Mouse (Mus musculus) c-Kit-negative CD71-positive TER-119-positive erythroid progenitor cells, embryonic 14.5 days (primary cell): ENCODE measurements around the gene Gm49333.

Source experiments
- DNase-seq: peaks from one replicate; pipeline ENCODE4 v3.0.0-alpha.2; 2013; ENCODE audit warnings: low read depth, low spot score

Gene Gm49333

DNA sequence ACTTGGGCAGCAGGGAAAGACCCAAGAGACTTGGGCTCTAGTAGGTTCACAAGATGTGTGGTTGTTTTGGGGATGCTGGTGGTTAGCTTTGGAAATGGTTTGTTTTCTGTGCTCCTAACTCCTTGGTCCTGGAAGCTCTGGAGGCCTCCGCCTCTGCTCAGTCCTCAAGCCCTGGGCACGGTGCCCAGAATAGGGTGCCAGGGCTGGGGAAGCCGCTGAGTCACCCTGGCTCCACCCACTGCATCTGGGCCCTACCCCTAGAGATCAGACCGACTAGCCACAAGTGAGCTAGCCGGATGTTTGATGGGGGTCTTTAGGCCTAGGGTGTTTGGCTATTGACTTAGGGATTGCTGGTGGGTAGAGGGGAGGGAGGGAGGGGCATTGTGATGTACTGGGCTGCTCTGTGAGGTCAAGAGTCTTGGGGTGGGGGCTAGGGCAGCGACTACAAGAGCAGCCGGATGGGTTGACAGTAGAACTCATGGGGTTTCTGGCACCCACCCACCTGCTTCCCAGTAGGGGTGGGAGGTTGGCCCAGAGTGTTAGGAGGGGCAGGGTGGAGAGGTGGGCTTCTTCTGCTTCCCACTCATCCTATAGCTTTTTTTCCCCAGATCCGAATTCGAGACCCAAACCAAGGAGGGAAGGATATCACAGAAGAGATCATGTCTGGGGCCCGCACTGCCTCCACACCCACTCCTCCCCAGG, 66.7 kb downstream of the Gm49333 start:
- DNase-seq = peak; percentile 53

DNA sequence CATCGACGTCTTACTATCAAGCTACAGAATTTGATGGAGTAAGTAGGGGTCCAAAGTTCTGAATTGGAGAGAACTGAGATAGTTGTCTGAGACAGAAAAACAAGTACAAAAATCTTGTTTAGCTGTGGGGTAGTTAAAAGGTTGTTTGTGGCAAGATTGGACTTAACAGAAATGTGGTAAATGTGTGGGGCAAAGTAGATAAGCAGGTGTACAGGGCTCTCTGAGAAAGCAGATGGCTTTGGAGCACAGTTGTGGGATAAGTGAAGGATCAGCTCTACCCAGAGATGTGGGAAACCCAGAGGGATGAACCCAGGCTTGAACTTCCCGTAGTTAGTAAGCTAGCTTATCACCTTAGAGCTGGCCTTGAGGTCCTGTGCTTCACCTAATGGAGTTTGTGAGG, 79.4 kb downstream of the Gm49333 start:
- DNase-seq = no peak

DNA sequence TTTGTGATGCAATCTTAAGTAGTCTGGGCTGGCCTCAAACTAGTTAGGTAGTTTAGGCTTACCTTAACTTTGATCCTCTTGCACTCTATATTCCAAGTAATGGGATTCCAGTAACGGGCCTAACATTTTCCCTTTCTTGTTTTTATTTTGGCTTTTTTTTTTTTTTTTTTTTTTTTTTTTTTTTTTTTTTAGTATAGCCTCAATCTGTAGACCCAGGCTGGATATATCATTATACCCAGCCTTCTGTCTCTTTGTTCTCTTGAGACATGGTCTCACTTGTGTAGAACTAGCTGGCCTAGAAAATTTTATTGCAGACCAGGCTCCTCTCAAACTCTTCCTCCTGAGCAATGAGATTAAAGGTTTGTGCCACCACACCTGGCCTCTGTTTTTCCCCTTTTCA, 80.2 kb downstream of the Gm49333 start:
- DNase-seq = no peak

DNA sequence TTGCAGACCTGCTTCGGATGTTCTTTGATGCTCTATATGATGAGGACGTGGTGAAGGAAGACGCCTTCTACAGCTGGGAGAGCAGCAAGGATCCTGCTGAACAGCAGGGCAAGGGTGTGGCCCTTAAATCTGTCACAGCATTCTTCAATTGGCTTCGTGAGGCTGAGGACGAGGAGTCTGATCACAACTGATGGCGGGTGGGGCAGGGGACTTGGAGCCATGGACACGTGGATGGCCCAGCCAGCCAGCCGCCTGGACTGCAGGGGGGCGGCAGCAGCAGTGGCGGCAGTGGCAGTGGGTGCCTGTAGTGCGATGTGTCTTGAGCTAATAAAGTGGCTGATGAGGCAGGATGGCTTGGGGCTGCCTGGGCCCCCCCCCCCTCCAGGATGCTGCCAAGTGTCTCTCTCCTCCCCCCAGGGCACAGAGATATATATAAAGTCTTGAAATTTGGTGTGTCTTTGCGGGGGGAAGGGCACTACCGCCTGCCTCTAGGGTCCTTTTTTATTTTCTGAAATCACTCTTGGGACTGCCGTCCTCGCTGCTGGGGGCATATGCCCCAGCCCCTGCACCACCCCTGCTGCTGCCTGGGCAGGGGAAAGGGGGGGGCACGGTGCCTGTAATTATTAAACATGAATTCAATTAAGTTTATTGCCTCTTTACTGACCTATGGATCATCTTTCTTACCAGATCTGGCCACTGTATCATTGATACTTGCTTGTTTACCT, 81.0 kb downstream of the Gm49333 start:
- no peak for DNase-seq

DNA sequence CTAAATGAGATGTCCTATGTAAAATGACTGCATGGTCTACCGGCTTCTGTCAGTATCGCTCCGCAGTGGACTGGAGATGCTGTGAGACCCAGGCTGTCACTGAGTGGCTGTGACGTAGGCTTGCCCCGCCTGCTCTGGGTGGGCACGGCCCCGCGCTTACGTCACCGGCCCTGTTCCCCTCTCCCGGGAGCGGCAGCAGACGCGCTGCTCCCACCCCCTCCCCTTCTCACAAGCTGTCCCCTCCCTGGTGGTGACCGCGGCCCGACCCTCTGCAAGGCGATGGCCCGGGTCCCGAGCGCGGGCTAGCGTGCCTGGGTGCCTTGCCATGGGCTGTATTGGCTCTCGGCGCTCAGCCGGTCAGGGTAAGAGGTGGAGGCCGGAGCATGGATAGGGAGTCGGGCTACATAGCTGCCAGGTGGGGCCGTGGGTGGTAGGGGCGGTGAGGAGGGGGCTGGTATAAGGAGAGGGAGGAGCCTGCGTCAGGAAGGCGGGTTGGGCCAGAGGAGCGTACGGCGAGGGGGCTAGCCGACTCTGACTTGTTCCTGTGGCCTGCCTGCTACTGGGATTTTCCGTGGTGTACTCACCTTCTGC, 81.8 kb downstream of the Gm49333 start, which contains the start of gene Fam131a:
Gene Fam131a, plus strand, starts transcription at position 131 of the 591 bp plus-strand sequence.
- DNase-seq = no peak

DNA sequence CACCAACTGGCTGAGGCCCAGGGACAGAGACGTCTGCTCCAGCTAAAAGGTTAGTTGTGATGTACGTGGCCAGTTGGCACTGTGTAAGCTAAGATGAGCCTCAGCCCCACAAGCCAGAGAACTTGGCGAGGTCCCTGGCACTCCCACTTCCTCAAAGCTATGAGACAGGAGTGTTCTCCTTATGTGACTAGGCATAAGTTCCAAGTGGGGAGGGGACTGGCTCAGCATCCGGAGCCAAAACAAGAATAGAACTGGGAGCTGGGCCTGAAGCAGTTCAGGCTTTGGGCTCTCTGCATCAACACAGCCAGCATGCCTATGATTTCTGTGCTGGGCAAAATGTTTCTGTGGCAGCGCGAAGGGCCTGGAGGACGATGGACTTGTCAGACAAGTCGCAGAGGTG, 83.4 kb downstream of the Gm49333 start:
- DNase-seq = no peak
